Comparison of ENCODE assay signal across 24 mouse cellular contexts in genomic region chr15:91641631-91642030, GRCm38 (mm10).
"Had no signal": no experiment of that assay in that cellular context is flagged by ENCODE, and none has a peak within 500 bp of the region (broad histone marks: within the 10 kb centered on the region; RNA-seq: fewer than 3 reads in every experiment).

No protein-coding gene starts in this region.

- H3K4me2 ChIP-seq: limb, embryonic 13.5 days; liver, embryonic 13.5 days; lung, embryonic 15.5 days; midbrain, embryonic 13.5 days; neural tube, embryonic 12.5 days; neural tube, embryonic 15.5 days had no signal

- H3K27me3 ChIP-seq: limb, embryonic 13.5 days; liver, embryonic 13.5 days; lung, embryonic 15.5 days; megakaryocyte, embryonic 14.5 days; midbrain, embryonic 13.5 days; neural tube, embryonic 12.5 days; neural tube, embryonic 15.5 days had no signal

- H3K4me1 ChIP-seq: limb, embryonic 10.5 days; liver, embryonic 13.5 days; lung, embryonic 15.5 days; midbrain, embryonic 13.5 days; neural tube, embryonic 12.5 days; neural tube, embryonic 15.5 days had no signal

- H3K36me3 ChIP-seq: limb, embryonic 10.5 days; limb, embryonic 13.5 days; liver, embryonic 13.5 days; lung, embryonic 15.5 days; midbrain, embryonic 10.5 days; midbrain, embryonic 13.5 days; neural tube, embryonic 12.5 days; neural tube, embryonic 15.5 days had no signal

- H3K9me3 ChIP-seq: limb, embryonic 13.5 days; liver, embryonic 13.5 days; lung, embryonic 15.5 days; midbrain, embryonic 10.5 days; midbrain, embryonic 13.5 days; neural tube, embryonic 12.5 days; neural tube, embryonic 15.5 days had no signal

- H3K9ac ChIP-seq: limb, embryonic 13.5 days; liver, embryonic 13.5 days; lung, embryonic 15.5 days; midbrain, embryonic 13.5 days; neural tube, embryonic 12.5 days; neural tube, embryonic 15.5 days had no signal

- DNase-seq: kidney, adult 2 months; kidney, postnatal 25 days; layer of hippocampus, adult 9-11 months; liver; liver, embryonic 13.5 days; lung, postnatal 14 days; lung, postnatal 4 days; retina, postnatal 1 day; right cerebral cortex, postnatal 25 days; spleen, adult 18-20 months; thymus, adult 18-20 months; thymus, postnatal 36 days had no signal

- ATAC-seq: intestine, postnatal 0 days; midbrain, embryonic 13.5 days; midbrain, embryonic 16.5 days had no signal

- H3K27ac ChIP-seq: kidney, postnatal 0 days; layer of hippocampus, adult 2 months; limb, embryonic 10.5 days; limb, embryonic 13.5 days; liver, embryonic 13.5 days; lung, embryonic 15.5 days; midbrain, embryonic 10.5 days; midbrain, embryonic 13.5 days; neural tube, embryonic 12.5 days; neural tube, embryonic 15.5 days had no signal

- H3K4me3 ChIP-seq: layer of hippocampus, adult 2 months; limb, embryonic 10.5 days; limb, embryonic 13.5 days; liver, embryonic 13.5 days; lung, embryonic 15.5 days; megakaryocyte, embryonic 14.5 days; midbrain, embryonic 10.5 days; midbrain, embryonic 13.5 days; neural tube, embryonic 12.5 days; neural tube, embryonic 15.5 days had no signal
